Mouse (Mus musculus): Measurements from ENCODE around the gene Cyp2d9.
"Not testable (repeated sequence)": the region's sequence is repeated elsewhere in the genome, so short reads cannot be mapped to it uniquely, and the experiment has no call there.

Cyp2d9 gene

GRCm38 (mm10) chr15:82450045-82450444 is 16.8 kb downstream of the Cyp2d9 start:
- not testable (repeated sequence) for DNase-seq (ENCODE audit: low read depth)

- not testable (repeated sequence) for DNase-seq (ENCODE audit: low read depth)
These were observed 18.9 kb downstream of the Cyp2d9 start for GRCm38 (mm10) chr15:82452133-82452532.

GRCm38 (mm10) chr15:82453501-82453900 is 20.3 kb downstream of the Cyp2d9 start:
- not testable (repeated sequence) for DNase-seq (ENCODE audit: low read depth)

GRCm38 (mm10) chr15:82456086-82456790 is 23.0 kb downstream of the Cyp2d9 start:
- not testable (repeated sequence) for DNase-seq (ENCODE audit: low read depth)

GRCm38 (mm10) chr15:82457064-82458021 is 24.1 kb downstream of the Cyp2d9 start:
- DNase-seq (ENCODE audit: low read depth) = no peak

- DNase-seq (ENCODE audit: low read depth) = not testable (repeated sequence)
These were observed 26.0 kb downstream of the Cyp2d9 start for GRCm38 (mm10) chr15:82459266-82459665.

- DNase-seq (ENCODE audit: low read depth) = no peak
These were observed 31.5 kb downstream of the Cyp2d9 start for GRCm38 (mm10) chr15:82464701-82465100.

- DNase-seq (ENCODE audit: low read depth) = not testable (repeated sequence)
These were observed 61.0 kb downstream of the Cyp2d9 start for GRCm38 (mm10) chr15:82494273-82494672.

Measured in naive thymus-derived CD4-positive, alpha-beta T cell, adult 2 months (primary cell).